Mouse (Mus musculus) thymus, postnatal 14 days (tissue): ENCODE measurements around the gene Ephb1.

Experiments
- DNase-seq: peaks from one replicate; pipeline ENCODE4 v3.0.0; 2021

Gene Ephb1

GRCm38 (mm10) chr9:102130506-102130905, 224.0 kb downstream of the Ephb1 start:
- no peak for DNase-seq

- no peak for DNase-seq
These were observed 228.0 kb downstream of the Ephb1 start for GRCm38 (mm10) chr9:102126510-102126909.

- no peak for DNase-seq
These were observed 231.5 kb downstream of the Ephb1 start for GRCm38 (mm10) chr9:102122880-102123453.

- no peak for DNase-seq
These were observed 235.1 kb downstream of the Ephb1 start for GRCm38 (mm10) chr9:102119422-102119821.

- DNase-seq: no peak
These were observed 239.2 kb downstream of the Ephb1 start for GRCm38 (mm10) chr9:102115326-102115725.

GRCm38 (mm10) chr9:102111471-102111870, 243.0 kb downstream of the Ephb1 start:
- DNase-seq: no peak

- no peak for DNase-seq
These were observed 246.5 kb downstream of the Ephb1 start for GRCm38 (mm10) chr9:102107978-102108377.

GRCm38 (mm10) chr9:102107213-102107612, 247.3 kb downstream of the Ephb1 start:
- no peak for DNase-seq

- no peak for DNase-seq
These were observed 257.7 kb downstream of the Ephb1 start for GRCm38 (mm10) chr9:102096825-102097224.

- DNase-seq: no peak
These were observed 265.9 kb downstream of the Ephb1 start for GRCm38 (mm10) chr9:102088598-102088997.

GRCm38 (mm10) chr9:102086053-102086706, 268.3 kb downstream of the Ephb1 start:
- no peak for DNase-seq

- no peak for DNase-seq
These were observed 269.0 kb downstream of the Ephb1 start for GRCm38 (mm10) chr9:102085477-102085876.

- no peak for DNase-seq
These were observed 273.6 kb downstream of the Ephb1 start for GRCm38 (mm10) chr9:102080934-102081333.

GRCm38 (mm10) chr9:102079151-102079550, 275.3 kb downstream of the Ephb1 start:
- DNase-seq: no peak

- DNase-seq: no peak
These were observed 276.3 kb downstream of the Ephb1 start for GRCm38 (mm10) chr9:102078238-102078637.

- DNase-seq: no peak
These were observed 279.0 kb downstream of the Ephb1 start for GRCm38 (mm10) chr9:102075539-102075938.

- no peak for DNase-seq
These were observed 281.1 kb downstream of the Ephb1 start for GRCm38 (mm10) chr9:102073404-102073803.

- no peak for DNase-seq
These were observed 285.2 kb downstream of the Ephb1 start for GRCm38 (mm10) chr9:102069151-102069882.

- DNase-seq: no peak
These were observed 287.9 kb downstream of the Ephb1 start for GRCm38 (mm10) chr9:102066601-102067000.

- DNase-seq: no peak
These were observed 308.6 kb downstream of the Ephb1 start for GRCm38 (mm10) chr9:102045886-102046285.

GRCm38 (mm10) chr9:102045111-102045861, 309.2 kb downstream of the Ephb1 start:
- no peak for DNase-seq

- no peak for DNase-seq
These were observed 315.3 kb downstream of the Ephb1 start for GRCm38 (mm10) chr9:102039011-102039733.

GRCm38 (mm10) chr9:102036132-102036531, 318.4 kb downstream of the Ephb1 start:
- DNase-seq: no peak
